Mouse (Mus musculus): ENCODE results near the gene Gm20388.

- no peak for TF ChIP-seq POLR2A (IDR thresholded peaks at IDR 0.05; ENCODE audit: borderline replicate concordance, extremely low read depth, insufficient read depth, insufficient read length, poor library complexity, severe bottlenecking)
- TF ChIP-seq CTCF (IDR thresholded peaks at IDR 0.05; ENCODE audit: borderline replicate concordance, extremely low read depth, insufficient read depth, insufficient read length): no peak
Measured at GRCm38 (mm10) chr8:120066226-120066625, 155.6 kb downstream of the Gm20388 start.

Data from brain, embryonic 14.5 days (tissue).